Mouse (Mus musculus) kidney, embryonic 15.5 days (tissue): ENCODE measurements around the gene Mrps14. TPM values are rescaled to one million over a fixed set of nuclear protein-coding genes. Genes with fewer than 3 reads are reported as not detected.

ENCODE experiments used
- polyA plus RNA-seq: library from polyadenylated mRNA; unstranded; fragments of >200 nt; fragmentation: Nextera tagmentation; extraction: Ambion mirVana; gene quantifications from 2 replicates; pipeline ENCODE4 v1.2.1, GENCODE M21; 2015

Gene Mrps14
- polyA plus RNA-seq, 1 experiment from 2014 or later = 256 TPM

Other genes starting within 250 kb of the Mrps14 start
- 20.5 and 26.0 TPM in 2 replicates for gene 4930523C07Rik, start 150.8 kb upstream of the Mrps14 start, polyA plus RNA-seq
- gene Tnn, start 41.6 kb upstream of the Mrps14 start, polyA plus RNA-seq = 0.57 and 0.81 TPM in 2 replicates
- 229 and 252 TPM in 2 replicates for gene Cacybp, start 17.7 kb downstream of the Mrps14 start, polyA plus RNA-seq